Mouse (Mus musculus): ENCODE measurements around the gene Olfr371.

Gene Olfr371

GRCm38 (mm10) chr8:85225688-85226087 is at the start of gene Olfr371:
Olfr371 (plus strand) TSS chr8:85225988.
- no peak for DNase-seq (ENCODE audit: low read depth, low spot score)

- no peak for DNase-seq (ENCODE audit: low read depth, low spot score)
These were observed 33.4 kb upstream of the Olfr371 start for GRCm38 (mm10) chr8:85192346-85192745.

GRCm38 (mm10) chr8:85220220-85220619 is 5.6 kb upstream of the Olfr371 start:
- DNase-seq (ENCODE audit: low read depth, low spot score): no peak

GRCm38 (mm10) chr8:85220992-85221391 is 4.8 kb upstream of the Olfr371 start:
- DNase-seq (ENCODE audit: low read depth, low spot score): peak; percentile 9

- no peak for DNase-seq (ENCODE audit: low read depth, low spot score)
These were observed 1.5 kb downstream of the Olfr371 start for GRCm38 (mm10) chr8:85227297-85227696.

All from forelimb bud, embryonic 11.5 days (tissue).